Mouse (Mus musculus) CH12.LX (cell line): ENCODE results near the gene Fbxo28.

ENCODE experiments used
- CTCF ChIP-seq, 2 experiments: IDR thresholded peaks in 1 of 2; conservative IDR thresholded peaks in 1 of 2; 2 replicates each; pipeline ENCODE4 v1.5.1; 2011 to 2012; ENCODE audit warnings: low read depth in 2 of 2, low read length in 2 of 2, improper control_type of control experiment in 1 of 2, inconsistent platforms in 1 of 2, mild to moderate bottlenecking in 1 of 2, moderate library complexity in 1 of 2
- EP300 ChIP-seq: IDR thresholded peaks from 2 replicates; pipeline ENCODE4 v1.6.1; 2011; ENCODE audit warnings: low read length, improper control_type of control experiment
- MXI1 ChIP-seq: IDR thresholded peaks from 2 replicates; pipeline ENCODE4 v1.6.1; 2011; ENCODE audit warnings: mild to moderate bottlenecking, low read depth, low read length, improper control_type of control experiment
- MYC ChIP-seq: IDR thresholded peaks from 2 replicates; pipeline ENCODE4 v1.6.1; 2011; ENCODE audit warnings: low read depth, mild to moderate bottlenecking, improper control_type of control experiment, low read length
- POLR2A ChIP-seq: IDR thresholded peaks from 2 replicates; pipeline ENCODE4 v1.6.1; 2011; ENCODE audit warnings: low read depth, mild to moderate bottlenecking, improper control_type of control experiment, low read length
- SMC3 ChIP-seq: IDR thresholded peaks from 2 replicates; pipeline ENCODE4 v1.6.1; 2011; ENCODE audit warnings: low read depth, low read length, improper control_type of control experiment
- ZNF384 ChIP-seq: IDR thresholded peaks from 2 replicates; pipeline ENCODE4 v1.6.1; 2012; ENCODE audit warnings: low read depth, low read length, improper control_type of control experiment, inconsistent platforms

DNA sequence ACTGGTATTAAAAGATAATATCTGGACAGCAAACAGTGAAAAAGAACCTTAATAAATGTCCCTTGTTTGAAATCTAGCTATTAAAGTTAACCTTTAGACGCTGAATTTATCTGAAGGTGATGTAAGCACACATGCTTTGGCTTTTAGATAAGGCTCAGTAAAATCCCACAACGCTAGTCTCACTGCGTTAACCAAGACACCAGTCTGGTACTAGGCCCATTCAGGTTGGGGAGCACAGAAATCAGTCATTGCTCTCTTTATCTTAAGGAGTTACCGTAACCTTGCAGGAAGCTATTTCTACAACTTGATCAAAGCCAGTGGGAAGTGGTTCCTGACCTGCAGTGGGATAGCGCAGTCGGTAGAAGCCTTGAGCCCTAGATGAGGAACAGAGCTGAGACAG is 66.3 kb downstream of the Fbxo28 start:
- TF ChIP-seq ZNF384 (no peak), SMC3 (no peak), CTCF (conservative IDR thresholded peaks at IDR 0.05 in 1 of 2, IDR thresholded peaks at IDR 0.05 in 1 of 2; ENCODE audit: low read depth in 2 of 2, low read length in 2 of 2) (no peak), POLR2A (no peak), MXI1 (no peak), MYC (no peak), EP300 (no peak)
